Mouse (Mus musculus): ENCODE data around the gene Sp100. TPM values are rescaled to one million over a fixed set of nuclear protein-coding genes. Genes with fewer than 3 reads are reported as not detected.

Sp100 gene
- total RNA-seq, 2 experiments from 2014 or later, result 4.3 to 5.8 TPM

- no peak for DNase-seq
- intact Hi-C loops (cut with DNase I), result no loop called here
These were observed 45.9 kb downstream of the Sp100 start for GRCm38 (mm10) chr1:85695646-85696045.

- DNase-seq, result no peak
- intact Hi-C loops (cut with DNase I), result no loop called here
These were observed 48.1 kb downstream of the Sp100 start for GRCm38 (mm10) chr1:85697721-85698493.

GRCm38 (mm10) chr1:85702531-85702930 lies 52.7 kb downstream of the Sp100 start:
- no peak for DNase-seq
- intact Hi-C loops (cut with DNase I), result no loop called here

GRCm38 (mm10) chr1:85703245-85704186 lies 53.7 kb downstream of the Sp100 start:
- peak; percentile 28 to 49 for DNase-seq
- intact Hi-C loops (cut with DNase I), result no loop called here

- intact Hi-C loops (cut with DNase I), result no loop called here
These were observed 55.8 kb downstream of the Sp100 start for GRCm38 (mm10) chr1:85705552-85705951.

GRCm38 (mm10) chr1:85706754-85707153 lies 57.0 kb downstream of the Sp100 start:
- intact Hi-C loops (cut with DNase I), result no loop called here
- no peak for DNase-seq

More at GRCm38 (mm10) chr1:85705552-85705951, 55.8 kb downstream of the Sp100 start:
- DNase-seq, result no peak

- no peak for DNase-seq
- intact Hi-C loops (cut with DNase I), result no loop called here
These were observed 64.7 kb downstream of the Sp100 start for GRCm38 (mm10) chr1:85714501-85714900.

GRCm38 (mm10) chr1:85716447-85717027 lies 66.7 kb downstream of the Sp100 start:
- intact Hi-C loops (cut with DNase I), result no loop called here
- DNase-seq, result no peak

- DNase-seq, result no peak
- intact Hi-C loops (cut with DNase I), result no loop called here
These were observed 69.3 kb downstream of the Sp100 start for GRCm38 (mm10) chr1:85719049-85719448.

GRCm38 (mm10) chr1:85720220-85720893 lies 70.6 kb downstream of the Sp100 start:
- no peak for DNase-seq
- intact Hi-C loops (cut with DNase I), result no loop called here

- intact Hi-C loops (cut with DNase I), result loop anchor here (10.0 kb wide), 1 partner anchor 274 kb away; no protein-coding TSS in a partner anchor
- no peak for DNase-seq
These were observed 80.7 kb downstream of the Sp100 start for GRCm38 (mm10) chr1:85730471-85730870.

GRCm38 (mm10) chr1:85732581-85732980 lies 82.8 kb downstream of the Sp100 start:
- no peak for DNase-seq
- intact Hi-C loops (cut with DNase I), result loop anchor here (10.0 kb wide), 1 partner anchor 272 kb away; no protein-coding TSS in a partner anchor

- intact Hi-C loops (cut with DNase I), result loop anchor here (10.0 kb wide), 1 partner anchor 270 kb away; no protein-coding TSS in a partner anchor
These were observed 84.7 kb downstream of the Sp100 start for GRCm38 (mm10) chr1:85734511-85734910.

GRCm38 (mm10) chr1:85735463-85736123 lies 85.8 kb downstream of the Sp100 start:
- intact Hi-C loops (cut with DNase I), result loop anchor here (5.0 to 10.0 kb wide), 2 partner anchors 153 to 269 kb away; no protein-coding TSS in a partner anchor
- peak; percentile 38 to 40 for DNase-seq

More at GRCm38 (mm10) chr1:85734511-85734910, 84.7 kb downstream of the Sp100 start:
- DNase-seq, result no peak

GRCm38 (mm10) chr1:85736355-85737184 lies 86.8 kb downstream of the Sp100 start:
- DNase-seq, result peak in 1 of 2 experiments; percentile 50
- intact Hi-C loops (cut with DNase I), result loop anchor here (5.0 to 10.0 kb wide), 2 partner anchors 154 to 268 kb away; no protein-coding TSS in a partner anchor

- no peak for DNase-seq
- intact Hi-C loops (cut with DNase I), result loop anchor here (5.0 to 10.0 kb wide), 2 partner anchors 157 to 266 kb away; no protein-coding TSS in a partner anchor
These were observed 89.2 kb downstream of the Sp100 start for GRCm38 (mm10) chr1:85739000-85739399.

- no peak for DNase-seq
- intact Hi-C loops (cut with DNase I), result loop anchor here (5.0 to 10.0 kb wide), 2 partner anchors 158 to 265 kb away; no protein-coding TSS in a partner anchor
These were observed 90.0 kb downstream of the Sp100 start for GRCm38 (mm10) chr1:85739819-85740218.

GRCm38 (mm10) chr1:85740923-85741322 lies 91.1 kb downstream of the Sp100 start:
- intact Hi-C loops (cut with DNase I), result no loop called here
- no peak for DNase-seq

Measured in gastrocnemius, postnatal 36 days (tissue).